Mouse (Mus musculus) left cerebral cortex, postnatal 10 days (tissue): ENCODE results near the gene Cryz. TPM values are rescaled to one million over a fixed set of nuclear protein-coding genes. Genes with fewer than 3 reads are reported as not detected.
"Not testable (repeated sequence)": the region's sequence is repeated elsewhere in the genome, so short reads cannot be mapped to it uniquely, and the experiment has no call there.

Experiments used
- DNase-seq, 2 experiments: peaks; one replicate each; pipeline ENCODE4 v3.0.0; 2021 to 2022; ENCODE audit warnings: low spot score in 2 of 2, mixed read lengths in 1 of 2; ENCODE audit errors: extremely low spot score in 1 of 2
- intact Hi-C: fragments of 180-260 bp; cut with DNase I; formaldehyde crosslinking; loops from one replicate; pipeline ENCODE4 v1.15.1; 2025
- total RNA-seq, 2 experiments: library from RNA; stranded (reverse); gene quantifications; 2 replicates each; pipeline ENCODE4 v1.2.3; 2021

The Cryz gene
- total RNA-seq, 2 experiments from 2014 or later = 16.4 to 18.2 TPM

DNA sequence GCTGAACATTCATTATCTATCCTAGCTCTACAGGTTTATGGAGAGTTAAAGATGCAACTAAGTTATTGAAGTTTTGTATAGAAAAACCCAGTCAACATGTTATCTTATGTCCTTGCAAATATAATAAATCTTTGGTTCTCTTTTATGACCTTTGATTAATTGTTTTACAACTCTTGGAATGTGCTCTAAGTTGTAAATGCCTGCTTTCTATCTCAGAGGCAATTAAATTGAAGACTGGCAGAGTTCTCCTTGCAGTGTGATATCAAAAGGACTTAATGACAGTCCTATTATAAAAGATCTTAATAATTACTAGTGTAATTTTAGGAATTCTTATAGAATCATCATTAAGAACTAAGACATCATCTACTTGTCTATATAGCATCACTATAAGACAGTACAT, 5.6 kb downstream of the Cryz start:
- intact Hi-C loops = no loop called here
- DNase-seq = no peak

GRCm38 (mm10) chr3:154604871-154605270, 8.4 kb downstream of the Cryz start:
- no peak for DNase-seq
- intact Hi-C loops = no loop called here

- intact Hi-C loops = no loop called here
- no peak for DNase-seq
These were observed 11.4 kb downstream of the Cryz start for GRCm38 (mm10) chr3:154607896-154608295.

DNA sequence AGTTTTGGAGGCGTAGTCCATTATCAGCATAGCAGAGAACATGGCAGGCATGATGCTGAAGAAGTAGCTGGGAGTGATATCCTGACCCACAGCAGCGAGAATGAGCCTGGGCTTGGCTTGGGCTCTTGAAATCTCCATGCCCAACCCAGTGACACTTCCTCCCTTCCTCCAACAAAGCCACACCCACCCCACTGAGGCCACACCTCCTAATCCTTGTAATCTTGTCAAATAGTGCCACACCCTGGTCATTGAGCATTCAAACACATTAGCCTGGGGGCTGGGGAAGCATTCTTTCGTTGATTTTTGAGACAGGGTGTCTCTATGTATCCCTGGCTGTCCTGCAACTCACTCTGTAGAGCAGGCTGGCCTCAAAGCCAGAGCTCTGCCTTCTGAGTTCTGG, 15.4 kb downstream of the Cryz start:
- DNase-seq = no peak
- intact Hi-C loops = no loop called here

DNA sequence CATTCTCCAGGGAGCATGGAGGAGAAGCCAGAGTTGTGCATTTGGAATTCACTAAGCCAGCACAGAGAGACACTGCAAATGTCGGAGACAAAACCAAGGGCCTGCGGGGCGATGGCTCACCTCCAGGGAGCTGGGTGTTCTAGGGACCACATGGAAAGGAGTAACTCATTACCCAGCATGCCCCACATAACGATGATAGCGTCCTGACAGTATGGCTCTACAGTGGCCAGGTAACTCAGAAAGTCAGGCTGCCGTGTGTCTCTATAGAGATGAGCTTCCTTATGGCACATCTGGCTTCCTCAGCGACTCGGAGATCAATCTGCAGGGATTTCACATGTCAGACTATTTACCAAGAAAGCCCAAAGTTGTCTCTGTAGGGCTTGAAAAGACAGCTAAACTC, 18.3 kb downstream of the Cryz start:
- intact Hi-C loops = no loop called here
- DNase-seq = no peak

DNA sequence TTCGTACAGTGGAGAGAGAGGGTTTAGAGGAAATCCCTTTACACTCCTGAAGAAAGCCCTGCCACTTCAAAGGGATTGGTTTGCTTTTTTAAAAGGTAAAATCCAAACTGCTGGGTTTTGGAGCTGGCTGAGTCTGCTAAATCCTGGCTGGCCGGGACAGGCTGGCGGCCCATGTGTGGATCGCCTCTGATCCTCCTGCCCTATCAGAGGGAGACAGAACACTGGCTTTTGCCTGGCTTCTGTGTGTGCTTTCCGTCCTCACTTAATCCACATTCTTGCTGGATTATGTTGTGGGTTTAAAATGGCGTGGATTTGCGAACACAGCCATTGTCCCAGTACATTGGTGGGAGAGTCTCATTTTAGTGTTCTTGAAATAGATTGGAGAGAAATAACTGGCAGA, 18.8 kb downstream of the Cryz start:
- intact Hi-C loops = no loop called here

DNA sequence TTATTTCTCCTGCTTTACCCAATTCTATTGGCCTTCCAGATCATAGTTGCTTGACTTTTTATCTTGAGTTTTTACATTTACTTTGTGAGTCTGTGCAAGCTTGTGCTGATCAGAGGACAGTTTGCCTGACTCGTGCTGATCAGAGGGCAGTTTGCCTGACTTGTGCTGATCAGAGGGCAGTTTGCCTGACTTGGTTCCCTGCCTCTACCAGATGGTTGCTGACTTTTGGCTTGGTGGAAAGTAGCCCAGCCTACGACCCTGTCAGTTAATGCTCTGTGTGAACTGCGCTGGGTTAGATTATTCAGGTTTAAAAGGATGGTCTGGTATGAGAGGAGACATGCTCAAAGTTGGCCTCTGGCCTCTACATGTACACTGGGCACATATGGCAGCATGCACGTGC, 19.6 kb downstream of the Cryz start:
- intact Hi-C loops = no loop called here
- no peak for DNase-seq

More for the DNA sequence above, 18.8 kb downstream of the Cryz start:
- no peak for DNase-seq

DNA sequence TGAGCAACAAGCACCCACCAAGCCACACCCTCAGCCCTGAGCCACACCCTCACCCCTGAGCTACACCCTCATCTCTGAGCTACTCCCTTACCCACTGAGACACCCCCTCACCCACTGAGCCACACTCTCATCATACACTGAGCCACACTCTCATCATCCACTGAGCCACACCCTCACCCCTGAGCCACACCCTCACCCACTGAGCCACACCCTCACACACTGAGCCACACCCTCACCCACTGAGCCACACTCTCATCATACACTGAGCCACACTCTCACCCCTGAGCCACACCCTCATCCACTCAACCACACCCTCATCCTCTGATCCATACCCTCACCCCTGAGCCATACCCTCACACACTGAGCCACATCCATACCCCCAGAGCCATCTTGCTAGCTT, 31.8 kb downstream of the Cryz start:
- no peak for DNase-seq
- intact Hi-C loops = no loop called here

DNA sequence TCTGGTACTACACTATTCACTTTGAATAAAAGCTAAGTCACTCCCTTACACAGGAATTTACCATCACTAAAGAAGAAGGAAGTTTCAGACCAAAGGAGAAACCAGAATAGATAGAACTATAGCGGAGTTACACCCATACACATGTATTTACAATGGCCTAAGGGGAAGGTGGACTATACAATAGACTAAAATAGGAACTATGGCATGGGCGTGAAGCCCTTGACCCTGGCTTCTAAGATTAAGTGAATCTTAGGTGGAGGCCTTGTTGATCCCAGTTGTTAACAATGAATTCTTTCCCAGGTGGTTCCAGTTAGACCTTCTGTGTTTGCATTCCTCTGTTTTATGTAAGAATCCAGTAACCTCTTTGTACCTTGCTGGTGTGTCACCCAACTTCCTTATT, 34.8 kb downstream of the Cryz start:
- intact Hi-C loops, DNase-seq: not testable (repeated sequence)

GRCm38 (mm10) chr3:154633091-154633490, 36.6 kb downstream of the Cryz start:
- intact Hi-C loops = no loop called here
- DNase-seq = no peak

- no peak for DNase-seq
- intact Hi-C loops = no loop called here
These were observed 50.3 kb downstream of the Cryz start for GRCm38 (mm10) chr3:154646638-154647442.

DNA sequence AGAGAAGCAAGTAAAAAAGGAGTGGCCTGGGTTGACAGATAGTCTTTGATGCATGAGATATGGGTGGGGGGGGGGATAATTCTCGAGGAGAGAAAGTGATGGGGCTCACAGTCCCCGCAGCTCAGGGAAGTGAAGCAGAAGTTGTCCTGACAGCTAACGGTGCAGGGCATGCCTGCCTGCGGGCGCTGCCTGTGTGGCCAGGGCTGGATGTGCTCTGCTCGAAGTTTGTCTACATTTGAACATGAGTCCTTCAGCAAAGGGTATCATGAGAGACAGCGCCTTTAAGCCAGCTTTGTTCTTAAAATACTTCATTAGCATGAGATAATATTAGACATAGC, 50.9 kb downstream of the Cryz start:
- intact Hi-C loops = no loop called here
- no peak for DNase-seq

- DNase-seq = no peak
- intact Hi-C loops = loop anchor here (5.0 to 10.0 kb wide), 4 partner anchors 168 to 1913 kb away; partner anchors contain the start of genes Fpgt, Lrriq3 and Negr1
These were observed 53.1 kb downstream of the Cryz start for GRCm38 (mm10) chr3:154649411-154650285.

- intact Hi-C loops = loop anchor here (5.0 to 10.0 kb wide), 4 partner anchors 166 to 1911 kb away; partner anchors contain the start of genes Fpgt, Lrriq3 and Negr1
- DNase-seq = no peak
These were observed 54.8 kb downstream of the Cryz start for GRCm38 (mm10) chr3:154651192-154651821.

GRCm38 (mm10) chr3:154652581-154653420, 56.3 kb downstream of the Cryz start:
- DNase-seq = peak; percentile 66 to 83
- intact Hi-C loops = loop anchor here (5.0 to 10.0 kb wide), 4 partner anchors 164 to 1910 kb away; partner anchors contain the start of genes Fpgt, Lrriq3 and Negr1

- DNase-seq = no peak
- intact Hi-C loops = loop anchor here (5.0 to 10.0 kb wide), 4 partner anchors 164 to 1909 kb away; partner anchors contain the start of genes Fpgt, Lrriq3 and Negr1
These were observed 56.9 kb downstream of the Cryz start for GRCm38 (mm10) chr3:154653454-154653853.

- DNase-seq = no peak
- intact Hi-C loops = loop anchor here (5.0 to 10.0 kb wide), 4 partner anchors 163 to 1908 kb away; partner anchors contain the start of genes Fpgt, Lrriq3 and Negr1
These were observed 57.8 kb downstream of the Cryz start for GRCm38 (mm10) chr3:154654284-154654683.

GRCm38 (mm10) chr3:154654901-154655300, 58.4 kb downstream of the Cryz start:
- intact Hi-C loops = loop anchor here (5.0 to 10.0 kb wide), 4 partner anchors 162 to 1907 kb away; partner anchors contain the start of genes Fpgt, Lrriq3 and Negr1
- no peak for DNase-seq
